Mouse (Mus musculus): Measurements from ENCODE around the gene Msh5. TPM values are rescaled to one million over a fixed set of nuclear protein-coding genes. Genes with fewer than 3 reads are reported as not detected.

Msh5 gene
- polyA plus RNA-seq, 1 experiment, result 1.6 TPM

DNA sequence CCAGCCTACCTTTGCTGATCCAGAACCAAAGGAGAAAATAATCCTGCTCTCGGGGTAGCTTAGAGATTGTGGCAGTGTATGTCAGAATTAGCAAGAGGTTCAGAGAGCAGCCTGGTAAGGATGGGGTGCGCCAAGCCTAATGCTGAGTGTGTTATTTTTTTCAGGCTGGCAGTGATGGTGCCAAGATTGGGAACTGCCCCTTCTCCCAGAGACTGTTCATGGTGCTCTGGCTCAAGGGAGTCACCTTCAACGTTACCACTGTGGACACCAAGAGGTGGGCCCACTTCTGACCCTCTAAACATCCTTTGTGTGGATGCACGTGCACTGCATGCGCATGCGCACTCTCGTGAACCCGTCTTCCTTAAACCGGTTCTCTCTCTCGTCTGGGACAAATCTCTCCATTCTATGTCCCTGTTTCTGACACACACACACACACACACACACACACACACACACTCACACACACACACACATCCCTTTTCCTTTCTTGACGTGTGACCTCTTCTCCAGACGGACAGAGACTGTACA is 5.8 kb upstream of the Msh5 start:
- H3K27me3 ChIP-seq (replicated peaks; ENCODE audit: control insufficient read depth, insufficient read depth, low read length), result no peaks in the 10 kb centered on the region
- peak overlapping the region; percentile 73; the same call in 1 of the 2 replicates for H3K4me3 ChIP-seq (ENCODE audit: insufficient read depth, low read depth, low read length)
- peak overlapping the region; percentile 36 for H3K27ac ChIP-seq (ENCODE audit: insufficient read depth, low read depth, low read length)
- peaks cover 7% of the 10 kb centered on the region; the same call in 1 of the 2 replicates for H3K36me3 ChIP-seq (ENCODE audit: control insufficient read depth, insufficient read depth, low read length)
- DNase-seq, result no peak
- WGBS, result 54% methylated on average over 12 of the region's 12 CpGs
- peaks cover 14% of the 10 kb centered on the region for H3K4me1 ChIP-seq (ENCODE audit: control insufficient read depth, insufficient read depth, low read length)
- TF ChIP-seq POLR2A (IDR thresholded peaks at IDR 0.05; ENCODE audit: low read depth, low read length) (no peak), CTCF (conservative IDR thresholded peaks at IDR 0.05; ENCODE audit: insufficient read depth, insufficient read length, low read depth, low read length) (no peak)

DNA sequence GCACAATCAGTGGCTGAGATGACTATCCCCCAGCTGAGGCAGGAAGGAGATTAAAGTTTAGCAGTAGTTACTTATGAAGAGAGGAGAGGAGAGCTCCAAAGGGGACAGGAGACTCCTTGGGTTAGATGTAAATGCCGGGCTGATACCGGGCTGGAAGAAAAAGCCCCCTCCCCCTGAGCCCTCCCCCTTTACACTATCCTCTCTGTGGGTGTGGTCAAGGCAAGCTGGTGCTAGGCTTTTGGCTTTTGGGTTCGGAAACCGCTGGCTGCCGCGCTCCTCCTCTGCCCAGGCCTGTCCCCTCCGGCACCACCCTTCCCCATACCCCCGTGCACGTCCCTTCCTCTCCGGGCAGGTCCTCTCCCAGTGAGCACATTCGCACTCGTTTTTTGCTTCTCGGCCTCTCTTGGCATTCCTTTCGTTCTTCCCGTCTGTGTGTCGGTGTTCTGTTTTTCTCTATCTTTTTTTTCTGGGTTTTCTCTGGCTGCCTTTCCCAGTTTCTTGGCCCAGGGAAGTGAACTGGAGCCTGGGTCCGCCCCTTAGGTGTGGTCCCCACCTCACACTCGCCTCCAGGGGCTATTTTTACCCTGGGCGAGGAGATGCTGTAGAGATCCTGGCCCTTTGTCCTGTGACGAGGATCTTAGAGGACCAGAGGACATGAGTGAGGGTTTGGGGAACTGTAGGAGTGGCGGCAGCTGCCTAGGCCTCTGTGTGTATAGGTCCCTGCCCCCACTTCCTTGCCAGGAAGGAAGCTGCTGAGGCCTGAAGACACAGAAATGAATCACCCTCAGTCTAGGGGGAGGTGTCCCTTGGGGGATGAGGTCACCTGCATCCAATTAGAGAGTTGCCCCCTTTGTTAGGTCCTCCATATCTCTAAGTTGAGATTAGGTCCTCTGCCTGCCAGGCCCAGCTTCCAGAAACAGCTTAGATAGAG is 4.9 kb upstream of the Msh5 start:
- peak overlapping the region; percentile 90 for H3K27ac ChIP-seq (ENCODE audit: insufficient read depth, low read depth, low read length)
- no peaks in the 10 kb centered on the region for H3K27me3 ChIP-seq (replicated peaks; ENCODE audit: control insufficient read depth, insufficient read depth, low read length)
- TF ChIP-seq POLR2A (IDR thresholded peaks at IDR 0.05; ENCODE audit: low read depth, low read length) (peak; percentile 26), CTCF (conservative IDR thresholded peaks at IDR 0.05; ENCODE audit: insufficient read depth, insufficient read length, low read depth, low read length) (no peak)
- peak overlapping the region; percentile 73 for H3K4me3 ChIP-seq (ENCODE audit: insufficient read depth, low read depth, low read length)
- WGBS, result 5% methylated on average over 21 of the region's 21 CpGs
- peaks cover 15% of the 10 kb centered on the region for H3K4me1 ChIP-seq (ENCODE audit: control insufficient read depth, insufficient read depth, low read length)
- DNase-seq, result peak; percentile 90
- H3K36me3 ChIP-seq (ENCODE audit: control insufficient read depth, insufficient read depth, low read length), result peaks cover 7% of the 10 kb centered on the region; the same call in 1 of the 2 replicates

DNA sequence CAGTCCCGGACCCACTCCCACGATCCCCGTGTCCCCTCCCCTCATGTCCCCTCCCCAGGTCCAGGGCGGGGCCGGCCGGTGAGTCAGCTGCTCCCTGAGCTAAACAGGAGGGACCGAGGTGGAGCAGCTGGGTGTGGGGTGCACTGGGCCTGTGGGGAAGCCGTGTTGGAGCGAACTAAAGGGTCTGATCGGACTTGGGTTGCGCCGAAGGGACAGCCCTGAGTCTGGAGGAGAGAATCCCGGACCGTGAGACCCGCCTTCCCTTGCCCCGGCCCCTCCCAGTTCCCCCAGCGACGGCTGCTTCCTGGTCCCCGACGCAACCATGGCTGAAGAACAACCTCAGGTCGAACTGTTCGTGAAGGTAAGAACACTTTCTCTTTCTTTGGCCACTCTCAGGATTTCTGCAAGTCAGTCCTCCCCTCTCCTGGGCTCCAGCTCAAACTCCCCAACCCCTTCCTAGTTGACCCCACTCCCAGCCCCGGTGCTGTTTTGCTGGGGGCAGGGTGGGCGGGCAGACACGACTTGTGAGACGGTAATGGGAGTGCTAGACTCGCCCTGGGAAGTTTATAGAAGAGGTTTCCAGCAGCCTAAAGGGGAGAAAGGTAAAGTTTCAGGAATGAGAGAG is 3.7 kb upstream of the Msh5 start:
- TF ChIP-seq POLR2A (IDR thresholded peaks at IDR 0.05; ENCODE audit: low read depth, low read length), result peak; percentile 68
- TF ChIP-seq CTCF (conservative IDR thresholded peaks at IDR 0.05; ENCODE audit: insufficient read depth, insufficient read length, low read depth, low read length), result no peak
- peak; percentile 87 for DNase-seq
- under 1% methylated on average over 27 of the region's 27 CpGs for WGBS

DNA sequence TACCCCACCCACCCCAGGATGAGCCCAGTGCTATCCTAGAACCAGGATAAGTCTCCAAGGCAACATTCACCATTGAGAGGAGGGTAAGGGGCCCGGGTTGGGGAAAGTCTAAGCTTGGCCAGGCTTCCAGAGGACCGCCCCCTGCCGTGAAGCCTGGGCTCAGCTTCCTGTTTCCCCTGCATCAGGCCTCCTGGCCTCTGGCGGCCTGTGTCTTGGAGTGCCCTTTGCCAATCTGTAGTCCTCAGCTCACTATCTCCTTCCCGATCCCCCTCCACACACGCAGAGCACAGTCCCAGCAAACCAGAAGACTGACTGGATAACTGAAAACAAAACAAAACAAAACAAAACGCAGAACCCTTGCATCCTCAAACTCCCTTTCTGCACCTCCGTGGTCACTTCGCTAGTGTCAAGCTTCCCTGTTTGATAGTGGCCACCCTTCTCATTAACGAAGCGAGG is 3.0 kb upstream of the Msh5 start, which contains the start of gene Clic1:
TSS of gene Clic1 (plus strand) at position 406 of the 456 bp plus-strand sequence.
- TF ChIP-seq POLR2A (IDR thresholded peaks at IDR 0.05; ENCODE audit: low read depth, low read length) (peak; percentile 43), CTCF (conservative IDR thresholded peaks at IDR 0.05; ENCODE audit: insufficient read depth, insufficient read length, low read depth, low read length) (no peak)
- WGBS, result 5% methylated on average over 11 of the region's 11 CpGs
- peak; percentile 58 for DNase-seq
- peaks cover 3% of the 10 kb centered on the region; the same call in 1 of the 2 replicates for H3K36me3 ChIP-seq (ENCODE audit: control insufficient read depth, insufficient read depth, low read length)
- H3K4me1 ChIP-seq (ENCODE audit: control insufficient read depth, insufficient read depth, low read length), result peaks cover 15% of the 10 kb centered on the region
- H3K27me3 ChIP-seq (replicated peaks; ENCODE audit: control insufficient read depth, insufficient read depth, low read length), result no peaks in the 10 kb centered on the region
- H3K27ac ChIP-seq (ENCODE audit: insufficient read depth, low read depth, low read length), result peak within 1 kb of the TSS; percentile 85
- H3K4me3 ChIP-seq (ENCODE audit: insufficient read depth, low read depth, low read length), result peak within 1 kb of the TSS; percentile 73

More for the DNA sequence above, 3.7 kb upstream of the Msh5 start:
- H3K27ac ChIP-seq (ENCODE audit: insufficient read depth, low read depth, low read length), result peak overlapping the region; percentile 85
- H3K27me3 ChIP-seq (replicated peaks; ENCODE audit: control insufficient read depth, insufficient read depth, low read length), result no peaks in the 10 kb centered on the region
- peaks cover 15% of the 10 kb centered on the region for H3K4me1 ChIP-seq (ENCODE audit: control insufficient read depth, insufficient read depth, low read length)
- peaks cover 5% of the 10 kb centered on the region; the same call in 1 of the 2 replicates for H3K36me3 ChIP-seq (ENCODE audit: control insufficient read depth, insufficient read depth, low read length)
- peak overlapping the region; percentile 73 for H3K4me3 ChIP-seq (ENCODE audit: insufficient read depth, low read depth, low read length)

DNA sequence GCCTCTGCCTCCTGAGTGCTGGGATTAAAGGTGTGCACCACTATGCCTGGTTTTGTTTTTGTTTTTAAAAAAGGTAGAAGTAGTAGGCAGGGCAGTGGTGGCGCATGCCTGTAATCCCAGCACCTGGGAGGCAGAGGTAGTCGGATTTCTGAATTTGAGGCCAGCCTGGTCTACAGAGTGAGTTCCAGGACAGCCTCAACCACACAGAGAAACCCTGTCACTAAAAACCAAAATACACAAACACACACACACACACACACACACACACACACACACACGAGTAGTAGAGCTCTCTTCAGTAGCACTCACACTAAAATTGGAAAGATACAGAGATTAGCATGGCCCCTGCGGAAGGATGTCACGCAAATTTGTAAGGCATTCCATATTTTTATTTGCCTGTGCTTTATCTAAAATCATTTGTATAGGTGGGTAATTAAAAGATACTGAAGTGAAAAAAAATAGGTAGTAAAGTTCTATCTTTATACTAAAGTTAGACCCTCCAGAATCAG is 2.4 kb upstream of the Msh5 start:
- TF ChIP-seq CTCF (conservative IDR thresholded peaks at IDR 0.05; ENCODE audit: insufficient read depth, insufficient read length, low read depth, low read length) (no peak), POLR2A (IDR thresholded peaks at IDR 0.05; ENCODE audit: low read depth, low read length) (no peak)
- H3K27me3 ChIP-seq (replicated peaks; ENCODE audit: control insufficient read depth, insufficient read depth, low read length), result no peaks in the 10 kb centered on the region
- H3K36me3 ChIP-seq (ENCODE audit: control insufficient read depth, insufficient read depth, low read length), result peaks cover under 1% of the 10 kb centered on the region; the same call in 1 of the 2 replicates
- H3K4me3 ChIP-seq (ENCODE audit: insufficient read depth, low read depth, low read length), result no peak overlapping the region
- WGBS, result 73% methylated on average over 5 of the region's 5 CpGs
- peak overlapping the region; percentile 32; the same call in 1 of the 2 replicates for H3K27ac ChIP-seq (ENCODE audit: insufficient read depth, low read depth, low read length)
- H3K4me1 ChIP-seq (ENCODE audit: control insufficient read depth, insufficient read depth, low read length), result peaks cover 15% of the 10 kb centered on the region
- no peak for DNase-seq

DNA sequence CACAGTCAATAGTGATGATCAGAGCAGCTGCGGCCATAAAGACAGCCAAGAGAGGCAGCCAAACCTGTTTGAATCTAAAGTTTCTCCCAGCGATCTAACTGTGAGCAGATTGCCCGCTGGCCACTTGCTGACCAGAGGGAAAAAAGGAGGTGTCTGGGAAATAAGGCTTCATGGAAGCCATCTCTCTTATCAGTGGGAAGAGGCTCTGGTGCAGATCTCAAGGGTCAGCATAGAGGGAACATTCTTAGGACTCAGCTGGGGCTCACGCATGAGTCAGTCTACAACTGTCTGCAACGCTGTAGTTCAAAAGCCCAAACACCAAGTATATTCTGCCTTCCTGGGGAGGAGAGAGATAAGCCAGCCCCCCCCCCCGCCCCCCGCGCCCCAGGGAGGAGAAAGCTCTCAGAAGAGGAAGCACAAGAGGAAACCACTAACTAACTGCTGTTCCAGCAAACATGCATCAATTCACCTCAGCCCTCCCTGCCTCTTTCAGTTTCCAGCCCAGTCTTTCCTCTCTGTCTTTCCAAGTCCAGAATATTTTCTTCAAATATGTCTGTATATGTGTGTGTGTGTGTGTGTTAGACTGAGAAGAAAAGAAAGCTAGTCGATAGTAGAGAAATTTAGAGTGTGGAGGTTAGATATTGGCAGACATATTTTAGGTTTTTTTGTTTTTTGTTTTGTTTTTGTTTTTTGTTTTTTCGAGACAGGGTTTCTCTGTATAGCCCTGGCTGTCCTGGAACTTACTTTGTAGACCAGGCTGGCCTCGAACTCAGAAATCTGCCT is 1.8 kb upstream of the Msh5 start:
- H3K4me1 ChIP-seq (ENCODE audit: control insufficient read depth, insufficient read depth, low read length), result peaks cover 15% of the 10 kb centered on the region
- WGBS, result 20% methylated on average over 11 of the region's 11 CpGs
- DNase-seq, result peak; percentile 61
- H3K27me3 ChIP-seq (replicated peaks; ENCODE audit: control insufficient read depth, insufficient read depth, low read length), result no peaks in the 10 kb centered on the region
- H3K36me3 ChIP-seq (ENCODE audit: control insufficient read depth, insufficient read depth, low read length), result no peaks in the 10 kb centered on the region; the same call in 1 of the 2 replicates
- H3K27ac ChIP-seq (ENCODE audit: insufficient read depth, low read depth, low read length), result peak overlapping the region; percentile 94
- no peak for TF ChIP-seq POLR2A (IDR thresholded peaks at IDR 0.05; ENCODE audit: low read depth, low read length)
- no peak for TF ChIP-seq CTCF (conservative IDR thresholded peaks at IDR 0.05; ENCODE audit: insufficient read depth, insufficient read length, low read depth, low read length)
- H3K4me3 ChIP-seq (ENCODE audit: insufficient read depth, low read depth, low read length), result peak overlapping the region; percentile 6; the same call in 1 of the 2 replicates

All from kidney, adult 2 months (tissue).